In the genomic region with DNA sequence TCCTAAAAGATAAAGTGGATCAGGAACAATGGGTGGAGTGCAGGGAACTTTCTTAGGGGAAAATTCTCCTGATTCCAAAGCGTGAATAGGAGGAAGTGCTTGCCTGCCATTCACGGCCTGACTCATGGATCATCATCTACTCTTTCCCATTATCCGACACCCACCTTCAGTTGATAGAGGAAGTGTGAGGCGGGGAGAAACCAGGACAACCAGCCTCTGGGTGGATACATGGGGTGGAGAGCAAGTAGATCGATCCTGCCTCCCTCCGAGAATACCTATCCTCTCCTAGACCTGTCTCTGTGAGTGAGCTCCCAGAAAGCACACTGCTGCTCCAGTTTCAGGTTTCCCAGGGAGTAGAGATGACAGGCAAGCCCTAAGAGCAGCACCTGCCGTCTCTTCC, we compare ENCODE assay signal across 25 mouse cellular contexts.
DNase-seq lines count a peak whose midpoint lies in the region; ATAC-seq and TF ChIP-seq lines count a peak whose summit lies in the region.
"Had no signal": no experiment of that assay in that cellular context is flagged by ENCODE, and none has a peak within 500 bp of the region (broad histone marks: within the 10 kb centered on the region; RNA-seq: fewer than 3 reads in every experiment).

No protein-coding gene starts in this region.

- H3K36me3 ChIP-seq in stomach, postnatal 0 days (ENCODE audit: control insufficient read depth, insufficient read depth, low read length) = no peaks in the 10 kb centered on the region
- H3K36me3 ChIP-seq: heart, embryonic 12.5 days; midbrain, embryonic 12.5 days; neural tube, embryonic 12.5 days had no signal

- TF ChIP-seq EP300 in stomach, postnatal 0 days (optimal IDR thresholded peaks at IDR 0.05) = no peak

- H3K9ac ChIP-seq in stomach, postnatal 0 days (ENCODE audit: low read length) = no peak overlapping the region
- H3K9ac ChIP-seq: forebrain, embryonic 13.5 days; heart, embryonic 12.5 days; liver, embryonic 14.5 days; midbrain, embryonic 12.5 days; neural tube, embryonic 12.5 days had no signal

- H3K27me3 ChIP-seq in stomach, postnatal 0 days (ENCODE audit: control insufficient read depth, insufficient read depth, low read length) = no peaks in the 10 kb centered on the region
- H3K27me3 ChIP-seq: forebrain, embryonic 13.5 days; heart, embryonic 12.5 days; midbrain, embryonic 12.5 days; neural tube, embryonic 12.5 days; Patski had no signal

- peak; percentile 40; the same call in 1 of the 2 replicates for ATAC-seq in stomach, postnatal 0 days (ENCODE audit: low FRiP score, low TSS enrichment)
- ATAC-seq: forebrain, embryonic 13.5 days; hindbrain, embryonic 16.5 days; Patski had no signal

- TF ChIP-seq CTCF in stomach, postnatal 0 days (IDR thresholded peaks at IDR 0.05; ENCODE audit: low read depth) = no peak

- H3K4me3 ChIP-seq in stomach, postnatal 0 days (ENCODE audit: low read depth, low read length) = no peak overlapping the region
- H3K4me3 ChIP-seq: forebrain, embryonic 13.5 days; heart, embryonic 12.5 days; midbrain, embryonic 12.5 days; myocyte; neural tube, embryonic 12.5 days had no signal

- DNase-seq in heart, adult 11 months = peak; percentile 88
- no peak for DNase-seq in heart, postnatal 25 days (ENCODE audit: low spot score)
- peak; percentile 20 for DNase-seq in kidney, adult 9 months
- no peak for DNase-seq in kidney, postnatal 10 days
- DNase-seq in R1 (ENCODE audit: low read depth, low spot score) = peak; percentile 67
- DNase-seq in stomach, postnatal 0 days (ENCODE audit: low spot score) = peak; percentile 17
- DNase-seq in left cerebral cortex, adult 11 months (ENCODE audit: low spot score) = no peak
- DNase-seq: cerebellum, adult 11 months; cerebellum, adult 9-10 months; cerebellum, postnatal 36 days; gastrocnemius, postnatal 14 days; layer of hippocampus, adult 9-11 months; liver; lung, adult 2 months; lung, postnatal 14 days; right cerebral cortex, adult 18-20 months; spleen, adult 18-20 months had no signal

- intact Hi-C loops in heart, postnatal 25 days (cut with DNase I) = no loop called here

- H3K4me1 ChIP-seq in stomach, postnatal 0 days (replicated peaks; ENCODE audit: control insufficient read depth, insufficient read depth) = no peaks in the 10 kb centered on the region

- peak overlapping the region; percentile 31 for H3K27ac ChIP-seq in stomach, postnatal 0 days (replicated peaks)
- H3K27ac ChIP-seq: forebrain, embryonic 13.5 days; liver, embryonic 14.5 days; midbrain, embryonic 12.5 days; neural tube, embryonic 12.5 days had no signal

- H3K9me3 ChIP-seq in stomach, postnatal 0 days (ENCODE audit: control insufficient read depth, low read length) = no peaks in the 10 kb centered on the region
- H3K9me3 ChIP-seq: forebrain, embryonic 13.5 days; heart, embryonic 12.5 days; midbrain, embryonic 12.5 days; neural tube, embryonic 12.5 days had no signal

- H3K4me2 ChIP-seq in stomach, postnatal 0 days (replicated peaks; ENCODE audit: low read depth) = no peak overlapping the region
- H3K4me2 ChIP-seq: forebrain, embryonic 13.5 days; heart, embryonic 12.5 days; midbrain, embryonic 12.5 days; neural tube, embryonic 12.5 days had no signal

- 42% methylated on average over 7 of the region's 7 CpGs for WGBS in stomach, postnatal 0 days

Comparison
In these comparisons a context has a peak if more than half of its experiments do, and no peak if none do; other contexts are left out.
1. DNase-seq: peak in heart, adult 11 months (single experiment), kidney, adult 9 months (single experiment), R1 (single experiment) and stomach, postnatal 0 days (single experiment); none in heart, postnatal 25 days (single experiment), kidney, postnatal 10 days (single experiment) and left cerebral cortex, adult 11 months (single experiment).